Mouse (Mus musculus) lung, adult 10 weeks (tissue): Measurements from ENCODE around the gene Dusp16. TPM values are rescaled to one million over a fixed set of nuclear protein-coding genes. Genes with fewer than 3 reads are reported as not detected.

ENCODE experiments used
- polyA plus RNA-seq: library from polyadenylated mRNA; stranded (reverse); fragments of 350-450 nt; fragmentation: Illumina TruSeq; extraction: RNeasy Lipid Tissue Mini Kit (QIAGEN cat#74804); gene quantifications from one replicate; pipeline ENCODE4 v1.2.3, GENCODE M21; 2014; ENCODE audit warnings: low read depth, low replicate concordance; ENCODE audit not compliant: insufficient read depth

Gene Dusp16
- polyA plus RNA-seq, result 16.1 TPM

GRCm38 (mm10) chr6:134792141-134793045, at the start of gene Dusp16:
Gene Dusp16, minus strand, starts transcription at chr6:134792625.

GRCm38 (mm10) chr6:134829786-134830700, 37.6 kb upstream of the Dusp16 start, which contains the start of gene Crebl2:
Gene Crebl2, plus strand, starts transcription at chr6:134830154.

Other genes with a start within 250 kb of the Dusp16 start
- gene Lrp6, start 225.7 kb downstream of the Dusp16 start, polyA plus RNA-seq, result 17.7 TPM
- 5.3 TPM for gene Mansc1, start 160.1 kb downstream of the Dusp16 start, polyA plus RNA-seq
- gene Borcs5, start 153.1 kb downstream of the Dusp16 start, polyA plus RNA-seq, result 9.7 TPM
- gene Crebl2, start 37.5 kb upstream of the Dusp16 start, polyA plus RNA-seq, result 21.3 TPM
- 3.8 TPM for gene Gpr19, start 106.0 kb upstream of the Dusp16 start, polyA plus RNA-seq
- 44.2 TPM for gene Cdkn1b, start 127.8 kb upstream of the Dusp16 start, polyA plus RNA-seq
- 1.5 TPM for gene Apold1, start 189.1 kb upstream of the Dusp16 start, polyA plus RNA-seq
- 50.1 TPM for gene Ddx47, start 219.0 kb upstream of the Dusp16 start, polyA plus RNA-seq